25 mouse cellular contexts compared by ENCODE assay signal in genomic region chr13:57249851-57250250, GRCm38 (mm10).
"Had no signal": no experiment of that assay in that cellular context is flagged by ENCODE, and none has a peak within 500 bp of the region (broad histone marks: within the 10 kb centered on the region; RNA-seq: fewer than 3 reads in every experiment).

No protein-coding gene starts in this region.

- H3K9ac ChIP-seq: heart, embryonic 12.5 days; hindbrain, embryonic 12.5 days; hindbrain, embryonic 14.5 days; intestine, embryonic 15.5 days; limb, embryonic 13.5 days; limb, embryonic 15.5 days; liver, embryonic 12.5 days; liver, embryonic 14.5 days had no signal

- DNase-seq: gastrocnemius, postnatal 10 days; gastrocnemius, postnatal 25 days; heart, adult 2 months; heart, postnatal 10 days; heart, postnatal 4 days; kidney, adult 18-20 months; kidney, adult 8-10 months; kidney, postnatal 10 days; kidney, postnatal 25 days; kidney, postnatal 4 days; layer of hippocampus, postnatal 36 days; left cerebral cortex, postnatal 4 days; lung, adult 18-20 months had no signal

- H3K4me2 ChIP-seq: heart, embryonic 12.5 days; hindbrain, embryonic 12.5 days; hindbrain, embryonic 14.5 days; intestine, embryonic 15.5 days; limb, embryonic 13.5 days; limb, embryonic 15.5 days; liver, embryonic 12.5 days had no signal

- H3K27me3 ChIP-seq: heart, embryonic 12.5 days; hindbrain, embryonic 12.5 days; intestine, embryonic 15.5 days; limb, embryonic 13.5 days; limb, embryonic 15.5 days; liver, embryonic 12.5 days had no signal

- H3K27ac ChIP-seq: heart, adult 2 months; hindbrain, embryonic 10.5 days; hindbrain, embryonic 12.5 days; hindbrain, embryonic 14.5 days; intestine, embryonic 15.5 days; limb, embryonic 13.5 days; limb, embryonic 15.5 days; liver, embryonic 12.5 days; liver, embryonic 14.5 days had no signal

- H3K9me3 ChIP-seq: hindbrain, embryonic 10.5 days; hindbrain, embryonic 12.5 days; intestine, embryonic 15.5 days; limb, embryonic 13.5 days; limb, embryonic 15.5 days had no signal

- H3K36me3 ChIP-seq: heart, embryonic 12.5 days; hindbrain, embryonic 10.5 days; hindbrain, embryonic 12.5 days; intestine, embryonic 15.5 days; limb, embryonic 13.5 days; limb, embryonic 15.5 days; liver, embryonic 12.5 days had no signal

- H3K4me3 ChIP-seq: heart, adult 2 months; heart, embryonic 12.5 days; hindbrain, embryonic 10.5 days; hindbrain, embryonic 12.5 days; intestine, embryonic 15.5 days; limb, embryonic 13.5 days; limb, embryonic 15.5 days; liver, embryonic 12.5 days had no signal

- ATAC-seq: hindbrain, embryonic 16.5 days; inflammation-experienced regulatory T-cells, adult 6 months; intestine, embryonic 15.5 days; intestine, postnatal 0 days; liver, embryonic 12.5 days had no signal

- H3K4me1 ChIP-seq: hindbrain, embryonic 10.5 days; limb, embryonic 13.5 days; limb, embryonic 15.5 days; liver, embryonic 12.5 days had no signal
